In the genomic region with DNA sequence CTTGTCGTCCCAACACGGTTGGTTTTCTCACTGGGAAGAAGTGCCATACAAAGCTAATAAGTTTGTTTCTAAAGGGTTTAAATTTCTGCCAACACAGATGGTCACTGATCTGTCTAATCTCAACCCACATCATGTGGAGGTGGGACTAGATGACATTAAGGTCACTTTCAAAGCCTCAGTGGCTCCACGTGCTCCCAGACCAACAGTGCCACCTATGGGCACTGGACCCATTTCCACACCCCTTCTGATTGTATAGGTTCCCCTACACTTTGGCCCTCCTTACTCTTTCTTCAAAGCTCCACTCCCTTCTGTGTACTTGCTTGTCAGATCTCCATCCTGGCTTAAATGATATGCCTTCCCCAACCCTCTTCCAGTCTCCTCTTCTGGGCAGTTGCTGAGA, we compare ENCODE assay signal across 17 mouse cellular contexts. TPM values are rescaled to one million over a fixed set of nuclear protein-coding genes. Genes with fewer than 3 reads are reported as not detected.
A peak's percentile ranks its signal among the peaks of the same experiment; 100 is the strongest.
DNase-seq lines count a peak whose midpoint lies in the region; ATAC-seq and TF ChIP-seq lines count a peak whose summit lies in the region.
"Had no signal": no experiment of that assay in that cellular context is flagged by ENCODE, and none has a peak within 500 bp of the region (broad histone marks: within the 10 kb centered on the region; RNA-seq: fewer than 3 reads in every experiment).

No protein-coding gene starts in this region.

- no peaks in the 10 kb centered on the region for H3K36me3 ChIP-seq in hindbrain, postnatal 0 days (ENCODE audit: insufficient read depth, low read length)
- no peaks in the 10 kb centered on the region for H3K36me3 ChIP-seq in hindbrain, embryonic 13.5 days
- no peaks in the 10 kb centered on the region for H3K36me3 ChIP-seq in liver, postnatal 0 days (replicated peaks; ENCODE audit: insufficient read depth, low read length)
- H3K36me3 ChIP-seq in liver, embryonic 11.5 days (ENCODE audit: control insufficient read depth, insufficient read depth, low read length): no peaks in the 10 kb centered on the region
- H3K36me3 ChIP-seq in E14TG2a.4 (ENCODE audit: insufficient read depth, low read length): no peaks in the 10 kb centered on the region
- H3K36me3 ChIP-seq in midbrain, embryonic 14.5 days (ENCODE audit: control insufficient read depth, insufficient read depth, low read length): no peaks in the 10 kb centered on the region
- H3K36me3 ChIP-seq: embryonic facial prominence, embryonic 13.5 days; liver, embryonic 13.5 days; midbrain, embryonic 13.5 days; neural tube, embryonic 12.5 days had no signal

- no peaks in the 10 kb centered on the region for H3K27me3 ChIP-seq in hindbrain, postnatal 0 days (ENCODE audit: insufficient read depth, low read length)
- no peaks in the 10 kb centered on the region for H3K27me3 ChIP-seq in hindbrain, embryonic 13.5 days
- H3K27me3 ChIP-seq in liver, postnatal 0 days (ENCODE audit: insufficient read depth, low read length): no peaks in the 10 kb centered on the region
- H3K27me3 ChIP-seq in liver, embryonic 11.5 days (replicated peaks; ENCODE audit: control insufficient read depth, insufficient read depth, low read length): no peaks in the 10 kb centered on the region
- H3K27me3 ChIP-seq in E14TG2a.4 (ENCODE audit: insufficient read depth, low read length): peaks cover 4% of the 10 kb centered on the region
- H3K27me3 ChIP-seq in midbrain, embryonic 14.5 days (ENCODE audit: control insufficient read depth, insufficient read depth, low read length): no peaks in the 10 kb centered on the region
- H3K27me3 ChIP-seq: embryonic facial prominence, embryonic 13.5 days; liver, embryonic 13.5 days; neural tube, embryonic 12.5 days had no signal

- H3K4me3 ChIP-seq in hindbrain, postnatal 0 days (ENCODE audit: low read length): no peak overlapping the region
- H3K4me3 ChIP-seq in hindbrain, embryonic 13.5 days: no peak overlapping the region
- no peak overlapping the region for H3K4me3 ChIP-seq in liver, postnatal 0 days (ENCODE audit: low read depth, low read length)
- no peak overlapping the region for H3K4me3 ChIP-seq in liver, embryonic 11.5 days (ENCODE audit: low read depth, low read length)
- no peak overlapping the region for H3K4me3 ChIP-seq in E14TG2a.4 (replicated peaks; ENCODE audit: low read length)
- no peak overlapping the region for H3K4me3 ChIP-seq in midbrain, embryonic 14.5 days (replicated peaks; ENCODE audit: low read depth, low read length)
- H3K4me3 ChIP-seq: embryonic facial prominence, embryonic 13.5 days; liver, embryonic 13.5 days; midbrain, embryonic 13.5 days; neural tube, embryonic 12.5 days had no signal

- no peak for TF ChIP-seq EP300 in liver, postnatal 0 days (IDR thresholded peaks at IDR 0.05; ENCODE audit: low read depth)

- TF ChIP-seq CTCF in hindbrain, postnatal 0 days (IDR thresholded peaks at IDR 0.05; ENCODE audit: low read depth): peak; percentile 35
- peak; percentile 55 for TF ChIP-seq CTCF in liver, postnatal 0 days (IDR thresholded peaks at IDR 0.05; ENCODE audit: low read depth)
- TF ChIP-seq CTCF in E14TG2a.4 (conservative IDR thresholded peaks at IDR 0.05; ENCODE audit: low read length): 0 out of 2 replicates have a peak, but pooled peaks have one; percentile 3

- H3K9ac ChIP-seq in hindbrain, postnatal 0 days (replicated peaks; ENCODE audit: low read length): no peak overlapping the region
- H3K9ac ChIP-seq in hindbrain, embryonic 13.5 days: no peak overlapping the region
- no peak overlapping the region for H3K9ac ChIP-seq in liver, postnatal 0 days (replicated peaks)
- H3K9ac ChIP-seq in liver, embryonic 11.5 days (ENCODE audit: low read depth, low read length): no peak overlapping the region
- no peak overlapping the region for H3K9ac ChIP-seq in midbrain, embryonic 14.5 days (replicated peaks; ENCODE audit: low read length)
- H3K9ac ChIP-seq: embryonic facial prominence, embryonic 13.5 days; liver, embryonic 13.5 days; midbrain, embryonic 13.5 days; neural tube, embryonic 12.5 days had no signal

- no peak for ATAC-seq in hindbrain, postnatal 0 days
- no peak for ATAC-seq in hindbrain, embryonic 13.5 days (ENCODE audit: low FRiP score)
- ATAC-seq in liver, postnatal 0 days: no peak
- ATAC-seq in liver, embryonic 11.5 days (replicated peaks; ENCODE audit: low FRiP score): no peak
- peak; percentile 45; the same call in 1 of the 2 replicates for ATAC-seq in megakaryocyte, adult 5-6 weeks (ENCODE audit: poor library complexity, severe bottlenecking)
- ATAC-seq in midbrain, embryonic 14.5 days (ENCODE audit: low FRiP score, low TSS enrichment): no peak
- ATAC-seq: forebrain, embryonic 14.5 days; inflammation-experienced regulatory T-cells, adult 6 months; midbrain, embryonic 13.5 days had no signal

- H3K4me1 ChIP-seq in hindbrain, postnatal 0 days (ENCODE audit: insufficient read depth, low read length): no peaks in the 10 kb centered on the region
- H3K4me1 ChIP-seq in hindbrain, embryonic 13.5 days (replicated peaks): no peaks in the 10 kb centered on the region
- no peaks in the 10 kb centered on the region for H3K4me1 ChIP-seq in liver, postnatal 0 days (ENCODE audit: insufficient read depth)
- no peaks in the 10 kb centered on the region for H3K4me1 ChIP-seq in liver, embryonic 11.5 days (replicated peaks; ENCODE audit: control insufficient read depth, insufficient read depth, low read length)
- no peaks in the 10 kb centered on the region for H3K4me1 ChIP-seq in E14TG2a.4 (replicated peaks; ENCODE audit: low read depth, low read length)
- no peaks in the 10 kb centered on the region for H3K4me1 ChIP-seq in midbrain, embryonic 14.5 days (ENCODE audit: control insufficient read depth, insufficient read depth, low read length)
- H3K4me1 ChIP-seq: embryonic facial prominence, embryonic 13.5 days; liver, embryonic 13.5 days; midbrain, embryonic 13.5 days; neural tube, embryonic 12.5 days had no signal

- DNase-seq in hindbrain, postnatal 0 days (ENCODE audit: low spot score): no peak
- DNase-seq in liver, postnatal 0 days: no peak
- no peak for DNase-seq in liver, embryonic 11.5 days (ENCODE audit: low spot score)
- no peak for DNase-seq in midbrain, embryonic 14.5 days
- DNase-seq in right cerebral cortex, postnatal 4 days: no peak
- DNase-seq: cerebellum, adult 9-11 months; gastrocnemius, postnatal 36 days; liver, embryonic 13.5 days; right cerebral cortex, adult 18-20 months had no signal

- WGBS in hindbrain, postnatal 0 days: 70% methylated on average over 3 of the region's 3 CpGs
- WGBS in hindbrain, embryonic 13.5 days: 71% methylated on average over 3 of the region's 3 CpGs
- 65% methylated on average over 3 of the region's 3 CpGs for WGBS in liver, postnatal 0 days (ENCODE audit: insufficient replicate concordance)
- WGBS in liver, embryonic 11.5 days: 59% methylated on average over 3 of the region's 3 CpGs
- WGBS in midbrain, embryonic 14.5 days: 76% methylated on average over 3 of the region's 3 CpGs

- no peak overlapping the region for H3K4me2 ChIP-seq in hindbrain, postnatal 0 days (ENCODE audit: low read depth, low read length)
- H3K4me2 ChIP-seq in hindbrain, embryonic 13.5 days: no peak overlapping the region
- H3K4me2 ChIP-seq in liver, postnatal 0 days (ENCODE audit: low read depth, low read length): no peak overlapping the region
- no peak overlapping the region for H3K4me2 ChIP-seq in liver, embryonic 11.5 days
- no peak overlapping the region for H3K4me2 ChIP-seq in midbrain, embryonic 14.5 days (ENCODE audit: low read length)
- H3K4me2 ChIP-seq: embryonic facial prominence, embryonic 13.5 days; liver, embryonic 13.5 days; midbrain, embryonic 13.5 days; neural tube, embryonic 12.5 days had no signal

- no peak overlapping the region for H3K27ac ChIP-seq in hindbrain, postnatal 0 days
- H3K27ac ChIP-seq in hindbrain, embryonic 13.5 days: no peak overlapping the region
- no peak overlapping the region for H3K27ac ChIP-seq in liver, postnatal 0 days (ENCODE audit: low read depth)
- no peak overlapping the region for H3K27ac ChIP-seq in liver, embryonic 11.5 days (ENCODE audit: low read depth, low read length)
- no peak overlapping the region for H3K27ac ChIP-seq in midbrain, embryonic 14.5 days (replicated peaks; ENCODE audit: low read depth, low read length)
- H3K27ac ChIP-seq: embryonic facial prominence, embryonic 13.5 days; liver, embryonic 13.5 days; midbrain, embryonic 13.5 days; neural tube, embryonic 12.5 days had no signal

- H3K9me3 ChIP-seq in hindbrain, postnatal 0 days (ENCODE audit: low read length): no peaks in the 10 kb centered on the region
- no peaks in the 10 kb centered on the region for H3K9me3 ChIP-seq in hindbrain, embryonic 13.5 days
- H3K9me3 ChIP-seq in liver, postnatal 0 days (ENCODE audit: low read length): no peaks in the 10 kb centered on the region
- H3K9me3 ChIP-seq in liver, embryonic 11.5 days (ENCODE audit: control insufficient read depth, low read length): no peaks in the 10 kb centered on the region
- no peaks in the 10 kb centered on the region for H3K9me3 ChIP-seq in E14TG2a.4 (ENCODE audit: low read length)
- no peaks in the 10 kb centered on the region for H3K9me3 ChIP-seq in midbrain, embryonic 14.5 days (ENCODE audit: control insufficient read depth, low read length)
- H3K9me3 ChIP-seq: embryonic facial prominence, embryonic 13.5 days; liver, embryonic 13.5 days; midbrain, embryonic 13.5 days; neural tube, embryonic 12.5 days had no signal

RNA-seq across cellular contexts. Expression of a gene that starts 35.2 kb away (rescaled TPM):
- 19.8 and 49.7 TPM in 2 replicates for total RNA-seq in hindbrain, postnatal 0 days (2014; rRNA removed)
- 7.4 and 7.6 TPM in 2 replicates for polyA plus RNA-seq in hindbrain, postnatal 0 days (2015; fragmentation: Nextera tagmentation; extraction: Ambion mirVana)
- 4.9 and 5.6 TPM in 2 replicates for polyA plus RNA-seq in hindbrain, embryonic 13.5 days (2015; fragmentation: Nextera tagmentation; extraction: Ambion mirVana)
- 1.2 and 1.5 TPM in 2 replicates for polyA plus RNA-seq in liver, postnatal 0 days (2015; fragmentation: Nextera tagmentation; extraction: Ambion mirVana)
- 5.6 and 5.8 TPM in 2 replicates for polyA plus RNA-seq in liver, embryonic 11.5 days (2014; fragmentation: Nextera tagmentation; extraction: Ambion mirVana)
- 1.8 and 3.9 TPM in 2 replicates for total RNA-seq in megakaryocyte, adult 5-6 weeks (2015)
- 1.7 and 5.0 TPM in 2 replicates for total RNA-seq in megakaryocyte, adult 5-6 weeks (2017)
- 5.1 and 7.1 TPM in 2 replicates for polyA plus RNA-seq in midbrain, embryonic 14.5 days (2014; fragmentation: Nextera tagmentation; extraction: Ambion mirVana)

RNA-seq across cellular contexts. Expression of a gene that starts 56.5 kb away (rescaled TPM):
- 0.05 and 0.36 TPM in 2 replicates for total RNA-seq in hindbrain, postnatal 0 days (2014; rRNA removed)
- 0.14 and 0.20 TPM in 2 replicates for polyA plus RNA-seq in hindbrain, postnatal 0 days (2015; fragmentation: Nextera tagmentation; extraction: Ambion mirVana)
- polyA plus RNA-seq in hindbrain, embryonic 13.5 days (2015; fragmentation: Nextera tagmentation; extraction: Ambion mirVana): 0.17 and 0.48 TPM in 2 replicates
- 0.06 and 0.67 TPM in 2 replicates for polyA plus RNA-seq in liver, postnatal 0 days (2015; fragmentation: Nextera tagmentation; extraction: Ambion mirVana)
- 0.38 and 0.49 TPM in 2 replicates for polyA plus RNA-seq in liver, embryonic 11.5 days (2014; fragmentation: Nextera tagmentation; extraction: Ambion mirVana)
- not detected in 2 replicates for total RNA-seq in megakaryocyte, adult 5-6 weeks (2015)
- not detected in 2 replicates for total RNA-seq in megakaryocyte, adult 5-6 weeks (2017)
- 0.09 TPM in 1 of 2 replicates, not detected in the other for polyA plus RNA-seq in midbrain, embryonic 14.5 days (2014; fragmentation: Nextera tagmentation; extraction: Ambion mirVana)

Comparison
In these comparisons a context has a peak if more than half of its experiments do, and no peak if none do; other contexts are left out.
1. CTCF ChIP-seq: peak in every context shown above with its lines; median percentile 55 in liver, postnatal 0 days; 35 in hindbrain, postnatal 0 days; 3 in E14TG2a.4.